Mouse (Mus musculus): ENCODE results near the gene Pbx1. TPM values are rescaled to one million over a fixed set of nuclear protein-coding genes. Genes with fewer than 3 reads are reported as not detected.

Gene Pbx1
- polyA plus RNA-seq, 1 experiment from 2014 or later: 47.8 TPM

DNA sequence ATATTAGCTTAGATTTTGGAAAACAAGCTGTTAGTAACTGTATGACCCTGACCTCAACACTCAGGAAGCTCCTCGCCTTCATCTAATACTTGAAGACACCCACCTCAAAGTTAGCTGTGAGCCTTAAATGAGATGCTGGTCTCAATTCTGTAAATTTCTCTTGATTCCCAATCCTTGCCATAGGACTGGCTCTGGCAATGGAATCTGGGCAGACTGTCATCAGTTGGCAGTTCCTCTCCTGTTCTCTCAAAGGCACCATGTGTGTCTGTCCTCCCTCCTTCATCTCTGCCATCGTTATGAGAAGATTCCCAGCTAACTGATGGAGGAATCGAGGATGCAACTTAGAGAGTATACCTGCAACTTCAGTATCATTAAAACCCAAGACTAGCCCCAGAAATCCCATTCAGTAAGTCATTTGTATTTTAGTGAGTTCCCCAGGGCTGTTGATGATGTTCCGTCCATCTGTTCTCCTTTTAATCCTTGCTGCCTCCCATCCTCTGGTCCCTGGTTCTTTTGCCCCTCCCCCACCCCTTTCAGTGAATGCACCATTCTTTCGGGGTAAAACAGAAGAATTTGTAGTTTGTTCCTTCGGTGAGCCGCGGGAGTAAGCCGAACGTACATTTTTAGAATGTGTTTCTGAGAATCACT lies 353.2 kb downstream of the Pbx1 start:
- Histone ChIP-seq H3K9me3 (ENCODE audit: control insufficient read depth, low read length) (no peaks in the 10 kb centered on the region), H3K4me3 (ENCODE audit: low read depth, low read length) (no peak overlapping the region), H3K27ac (ENCODE audit: low read depth, low read length) (no peak overlapping the region), H3K27me3 (ENCODE audit: control insufficient read depth, insufficient read depth, low read length) (no peaks in the 10 kb centered on the region), H3K36me3 (ENCODE audit: control insufficient read depth, insufficient read depth, low read length) (no peaks in the 10 kb centered on the region), H3K4me2 (ENCODE audit: low read depth, low read length) (no peak overlapping the region), H3K4me1 (ENCODE audit: control insufficient read depth, insufficient read depth, low read length) (no peaks in the 10 kb centered on the region), H3K9ac (replicated peaks; ENCODE audit: low read depth, low read length) (no peak overlapping the region)
- no peak for ATAC-seq (ENCODE audit: low read depth)
- 65% methylated on average over 10 of the region's 10 CpGs for WGBS

DNA sequence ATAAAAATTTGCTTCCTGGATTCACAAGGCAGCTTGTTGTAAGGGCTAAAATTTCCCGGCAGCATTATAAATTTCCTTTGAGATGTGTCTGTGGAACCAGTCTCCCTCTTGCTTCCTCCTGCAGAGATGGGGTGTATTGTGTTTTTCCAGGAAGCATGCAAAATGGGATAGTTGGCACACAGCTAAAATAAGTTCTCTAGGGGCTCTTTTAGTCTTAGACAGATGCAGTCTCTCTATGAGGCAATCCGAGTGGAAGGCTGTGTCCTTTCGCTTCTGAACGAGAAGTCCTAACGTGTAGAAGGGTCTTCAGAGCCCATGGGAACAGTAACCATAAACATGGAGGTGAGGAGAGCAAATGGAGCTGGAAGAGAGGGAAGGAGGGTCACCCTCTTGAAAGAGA lies 360.1 kb downstream of the Pbx1 start:
- H3K4me2 ChIP-seq (ENCODE audit: low read depth, low read length): no peak overlapping the region
- H3K9me3 ChIP-seq (ENCODE audit: control insufficient read depth, low read length): no peaks in the 10 kb centered on the region
- no peak for ATAC-seq (ENCODE audit: low read depth)
- H3K4me3 ChIP-seq (ENCODE audit: low read depth, low read length): no peak overlapping the region
- no peak overlapping the region for H3K9ac ChIP-seq (replicated peaks; ENCODE audit: low read depth, low read length)
- no peaks in the 10 kb centered on the region for H3K36me3 ChIP-seq (ENCODE audit: control insufficient read depth, insufficient read depth, low read length)
- H3K4me1 ChIP-seq (ENCODE audit: control insufficient read depth, insufficient read depth, low read length): peaks cover 4% of the 10 kb centered on the region; the same call in 1 of the 2 replicates
- H3K27ac ChIP-seq (ENCODE audit: low read depth, low read length): no peak overlapping the region
- WGBS: 29% methylated on average over 5 of the region's 5 CpGs
- H3K27me3 ChIP-seq (ENCODE audit: control insufficient read depth, insufficient read depth, low read length): no peaks in the 10 kb centered on the region

DNA sequence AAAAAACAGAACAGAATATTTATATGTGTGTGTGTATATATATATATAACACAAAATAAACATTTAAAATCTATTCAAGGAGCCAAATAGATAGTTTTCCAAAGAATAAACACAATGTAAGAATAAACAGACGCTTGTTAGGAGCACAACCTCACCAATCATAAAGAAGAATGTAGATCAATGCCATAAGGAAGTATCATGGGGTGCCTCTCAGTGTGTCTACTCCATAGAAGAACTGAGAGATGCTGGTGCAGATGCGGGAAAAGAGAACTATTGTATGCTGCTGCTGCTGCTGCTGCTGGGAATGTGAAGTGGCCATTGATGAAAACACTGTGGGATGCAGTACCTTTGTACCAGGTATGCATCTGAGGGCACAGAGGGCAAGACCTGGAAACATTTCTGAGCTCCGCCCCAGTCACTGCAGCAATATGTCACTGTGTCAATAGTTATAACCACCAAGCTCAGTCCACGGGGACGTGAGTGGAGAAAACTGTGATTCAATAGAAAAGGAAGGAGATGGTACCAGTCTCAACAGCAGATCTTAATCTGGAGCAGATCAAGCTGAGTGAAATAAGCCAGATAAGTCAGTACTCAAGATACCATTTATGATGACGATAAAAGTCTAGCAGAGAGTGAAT lies 361.7 kb downstream of the Pbx1 start:
- Histone ChIP-seq H3K4me1 (ENCODE audit: control insufficient read depth, insufficient read depth, low read length) (peaks cover 9% of the 10 kb centered on the region; the same call in 1 of the 2 replicates), H3K27ac (ENCODE audit: low read depth, low read length) (no peak overlapping the region), H3K9ac (replicated peaks; ENCODE audit: low read depth, low read length) (no peak overlapping the region), H3K4me2 (ENCODE audit: low read depth, low read length) (no peak overlapping the region), H3K36me3 (ENCODE audit: control insufficient read depth, insufficient read depth, low read length) (no peaks in the 10 kb centered on the region), H3K27me3 (ENCODE audit: control insufficient read depth, insufficient read depth, low read length) (no peaks in the 10 kb centered on the region), H3K4me3 (ENCODE audit: low read depth, low read length) (no peak overlapping the region), H3K9me3 (ENCODE audit: control insufficient read depth, low read length) (no peaks in the 10 kb centered on the region)
- no peak for ATAC-seq (ENCODE audit: low read depth)
- WGBS: 88% methylated on average over 6 of the region's 6 CpGs

DNA sequence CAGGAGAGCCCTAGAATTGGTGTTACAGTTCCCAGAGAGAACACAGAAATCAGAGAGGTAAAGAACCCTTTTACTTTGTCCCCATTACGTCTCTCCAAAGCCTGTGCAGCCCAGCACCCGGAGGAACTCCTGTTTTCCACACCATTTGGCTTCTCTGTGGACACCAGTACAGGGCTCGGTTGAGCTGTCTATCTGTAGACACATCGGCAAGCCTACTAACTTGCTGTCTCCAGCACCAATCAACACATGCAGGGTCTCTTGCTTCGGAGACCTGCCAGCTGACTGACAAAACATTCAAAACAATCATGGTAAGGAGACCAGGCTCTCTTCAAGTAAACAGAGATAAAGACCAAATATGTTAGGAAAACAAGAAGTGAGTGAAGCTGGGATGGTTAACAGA lies 362.3 kb downstream of the Pbx1 start:
- no peak overlapping the region for H3K4me3 ChIP-seq (ENCODE audit: low read depth, low read length)
- no peak for ATAC-seq (ENCODE audit: low read depth)
- no peak overlapping the region for H3K27ac ChIP-seq (ENCODE audit: low read depth, low read length)
- H3K4me2 ChIP-seq (ENCODE audit: low read depth, low read length): no peak overlapping the region
- H3K9ac ChIP-seq (replicated peaks; ENCODE audit: low read depth, low read length): no peak overlapping the region
- H3K9me3 ChIP-seq (ENCODE audit: control insufficient read depth, low read length): no peaks in the 10 kb centered on the region
- peaks cover 9% of the 10 kb centered on the region; the same call in 1 of the 2 replicates for H3K4me1 ChIP-seq (ENCODE audit: control insufficient read depth, insufficient read depth, low read length)
- no peaks in the 10 kb centered on the region for H3K36me3 ChIP-seq (ENCODE audit: control insufficient read depth, insufficient read depth, low read length)
- WGBS: 84% methylated on average over 5 of the region's 5 CpGs
- H3K27me3 ChIP-seq (ENCODE audit: control insufficient read depth, insufficient read depth, low read length): no peaks in the 10 kb centered on the region
